Mouse (Mus musculus) heart, embryonic 15.5 days (tissue): Measurements from ENCODE around the gene Tnpo2. TPM values are rescaled to one million over a fixed set of nuclear protein-coding genes. Genes with fewer than 3 reads are reported as not detected.
"Not testable (repeated sequence)": the region's sequence is repeated elsewhere in the genome, so short reads cannot be mapped to it uniquely, and the experiment has no call there.

Experiments used
- ATAC-seq: fragments of 200-750 bp; cut with Nextera tagmentation; replicated peaks from 2 replicates; pipeline ENCODE4 v1.8.0; 2017; ENCODE audit warnings: low read depth, moderate TSS enrichment; ENCODE audit not compliant: insufficient number of reproducible peaks, insufficient read depth, low FRiP score
- H3K27ac ChIP-seq: fragments of 300-500 bp; sonication (generic); 2 replicates; pipeline ENCODE4 v1.5.1; 2015; ENCODE audit warnings: mild to moderate bottlenecking, inconsistent platforms
- H3K27me3 ChIP-seq: fragments of 300-500 bp; sonication (generic); 2 replicates; pipeline ENCODE4 v1.6.1; 2015; ENCODE audit warnings: inconsistent platforms
- H3K36me3 ChIP-seq: fragments of 300-500 bp; sonication (generic); 2 replicates; pipeline ENCODE4 v1.6.1; 2015; ENCODE audit warnings: mild to moderate bottlenecking, inconsistent platforms
- H3K4me1 ChIP-seq: fragments of 300-500 bp; sonication (generic); replicated peaks from 2 replicates; pipeline ENCODE4 v1.6.1; 2015; ENCODE audit warnings: inconsistent platforms
- H3K4me2 ChIP-seq: fragments of 300-500 bp; sonication (generic); 2 replicates; pipeline ENCODE4 v1.6.1; 2015; ENCODE audit warnings: inconsistent platforms, mild to moderate bottlenecking, moderate library complexity
- H3K4me3 ChIP-seq: fragments of 300-500 bp; sonication (generic); 2 replicates; pipeline ENCODE4 v1.5.1; 2015; ENCODE audit warnings: mild to moderate bottlenecking, inconsistent platforms
- H3K9ac ChIP-seq: fragments of 300-500 bp; sonication (generic); 2 replicates; pipeline ENCODE4 v1.6.1; 2015; ENCODE audit warnings: mild to moderate bottlenecking, inconsistent platforms
- H3K9me3 ChIP-seq: fragments of 300-500 bp; sonication (generic); replicated peaks from 2 replicates; pipeline ENCODE4 v1.6.1; 2016; ENCODE audit warnings: inconsistent platforms
- WGBS: fragments of 180-500 bp; shearing (Covaris S2); methylation state at CpG from one replicate; pipeline ENCODE4 v1.1.7; 2015; ENCODE audit warnings: mixed read lengths; 5-methylcytosine and 5-hydroxymethylcytosine counted together
- polyA plus RNA-seq: library from polyadenylated mRNA; unstranded; fragments of >200 nt; fragmentation: Nextera tagmentation; extraction: Ambion mirVana; gene quantifications from 2 replicates; pipeline ENCODE4 v1.2.1, GENCODE M21; 2015

The Tnpo2 gene
- polyA plus RNA-seq, 1 experiment from 2014 or later, result 17.7 TPM

GRCm38 (mm10) chr8:85074167-85074566 is 37.5 kb downstream of the Tnpo2 start:
- no peak overlapping the region for H3K4me2 ChIP-seq
- WGBS, result 83% methylated on average over 10 of the region's 10 CpGs
- no peak overlapping the region for H3K9ac ChIP-seq
- no peak overlapping the region for H3K4me3 ChIP-seq
- no peak for ATAC-seq
- H3K27me3 ChIP-seq, result no peaks in the 10 kb centered on the region
- H3K36me3 ChIP-seq, result peaks cover 36% of the 10 kb centered on the region
- peaks cover 16% of the 10 kb centered on the region for H3K4me1 ChIP-seq
- H3K9me3 ChIP-seq, result no peaks in the 10 kb centered on the region
- H3K27ac ChIP-seq, result no peak overlapping the region

GRCm38 (mm10) chr8:85074617-85075016 is 37.9 kb downstream of the Tnpo2 start:
- 89% methylated on average over 10 of the region's 10 CpGs for WGBS
- Histone ChIP-seq H3K4me2 (no peak overlapping the region), H3K9ac (no peak overlapping the region), H3K4me1 (peaks cover 20% of the 10 kb centered on the region), H3K9me3 (no peaks in the 10 kb centered on the region), H3K4me3 (no peak overlapping the region), H3K27me3 (no peaks in the 10 kb centered on the region), H3K27ac (no peak overlapping the region), H3K36me3 (peaks cover 36% of the 10 kb centered on the region)
- no peak for ATAC-seq

GRCm38 (mm10) chr8:85076001-85076400 is 39.3 kb downstream of the Tnpo2 start:
- WGBS, result 66% methylated on average over 9 of the region's 9 CpGs
- H3K4me2 ChIP-seq, result no peak overlapping the region
- no peak overlapping the region for H3K9ac ChIP-seq
- ATAC-seq, result no peak
- no peaks in the 10 kb centered on the region for H3K9me3 ChIP-seq
- peaks cover 36% of the 10 kb centered on the region for H3K36me3 ChIP-seq
- no peaks in the 10 kb centered on the region for H3K27me3 ChIP-seq
- peaks cover 25% of the 10 kb centered on the region for H3K4me1 ChIP-seq
- no peak overlapping the region for H3K4me3 ChIP-seq
- H3K27ac ChIP-seq, result no peak overlapping the region

GRCm38 (mm10) chr8:85076993-85077392 is 40.3 kb downstream of the Tnpo2 start:
- no peak overlapping the region for H3K4me2 ChIP-seq
- WGBS, result 0% methylated on average over 2 of the region's 2 CpGs
- H3K27ac ChIP-seq, result no peak overlapping the region
- no peak for ATAC-seq
- H3K36me3 ChIP-seq, result peaks cover 36% of the 10 kb centered on the region
- H3K27me3 ChIP-seq, result no peaks in the 10 kb centered on the region
- no peak overlapping the region for H3K4me3 ChIP-seq
- no peak overlapping the region for H3K9ac ChIP-seq
- peaks cover 32% of the 10 kb centered on the region for H3K4me1 ChIP-seq
- no peaks in the 10 kb centered on the region for H3K9me3 ChIP-seq

GRCm38 (mm10) chr8:85080214-85080531 is 43.5 kb downstream of the Tnpo2 start:
- Histone ChIP-seq H3K27me3 (no peaks in the 10 kb centered on the region), H3K9me3 (no peaks in the 10 kb centered on the region), H3K36me3 (peaks cover 24% of the 10 kb centered on the region), H3K4me1 (peaks cover 39% of the 10 kb centered on the region), H3K27ac (peak overlapping the region; percentile 85), H3K4me2 (peak overlapping the region; percentile 96), H3K9ac (peak overlapping the region; percentile 90), H3K4me3 (peak overlapping the region; percentile 88)
- whole genome bisulfite sequencing, result under 1% methylated on average over 25 of the region's 25 CpGs
- no peak for ATAC-seq

GRCm38 (mm10) chr8:85080532-85081215 is 44.0 kb downstream of the Tnpo2 start, which contains the start of gene Wdr83os:
Gene Wdr83os, plus strand, starts transcription at chr8:85080740.
- Histone ChIP-seq H3K27ac (peak within 1 kb of the TSS; percentile 85), H3K27me3 (no peaks in the 10 kb centered on the region), H3K9ac (peak within 1 kb of the TSS; percentile 90), H3K4me1 (peaks cover 39% of the 10 kb centered on the region), H3K36me3 (peaks cover 24% of the 10 kb centered on the region), H3K9me3 (no peaks in the 10 kb centered on the region), H3K4me3 (peak within 1 kb of the TSS; percentile 88), H3K4me2 (peak within 1 kb of the TSS; percentile 96)
- peak; percentile 14; the same call in 1 of the 2 replicates for ATAC-seq
- under 1% methylated on average over 30 of the region's 30 CpGs for WGBS

DNA sequence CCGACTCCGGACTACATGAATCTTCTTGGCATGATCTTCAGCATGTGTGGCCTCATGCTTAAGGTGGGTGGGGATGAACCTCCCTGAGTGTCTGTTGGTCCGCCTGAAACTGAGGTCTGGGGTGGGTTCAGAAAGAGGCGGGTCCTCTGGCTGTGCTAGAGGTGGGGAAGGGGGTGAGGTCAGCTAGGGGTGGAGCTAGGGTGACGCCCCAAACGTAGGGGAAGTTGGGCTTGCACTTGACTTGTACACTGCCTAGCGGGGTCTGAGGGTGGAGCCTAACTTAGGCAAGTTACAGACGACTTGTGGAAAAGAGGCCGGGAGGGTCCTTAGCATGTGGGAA is 44.5 kb downstream of the Tnpo2 start, which contains the start of gene Wdr83:
Gene Wdr83 (minus strand): TSS at position 91 of the 340 bp plus-strand sequence.
- under 1% methylated on average over 9 of the region's 9 CpGs for WGBS
- peak within 1 kb of the TSS; percentile 96 for H3K4me2 ChIP-seq
- peak within 1 kb of the TSS; percentile 85 for H3K27ac ChIP-seq
- H3K27me3 ChIP-seq, result no peaks in the 10 kb centered on the region
- ATAC-seq, result peak; percentile 45
- H3K36me3 ChIP-seq, result peaks cover 20% of the 10 kb centered on the region; the same call in 1 of the 2 replicates
- peak within 1 kb of the TSS; percentile 90 for H3K9ac ChIP-seq
- H3K4me3 ChIP-seq, result peak within 1 kb of the TSS; percentile 88
- H3K4me1 ChIP-seq, result peaks cover 39% of the 10 kb centered on the region
- no peaks in the 10 kb centered on the region for H3K9me3 ChIP-seq

- not testable (repeated sequence) for ATAC-seq, H3K27ac ChIP-seq, H3K9ac ChIP-seq, H3K9me3 ChIP-seq, H3K27me3 ChIP-seq, H3K4me2 ChIP-seq
- H3K4me3 ChIP-seq, result 0 out of 2 replicates have a peak overlapping the region, but pooled peaks have one; percentile 91
- peaks cover 39% of the 10 kb centered on the region for H3K4me1 ChIP-seq
- WGBS, result 77% methylated on average over 4 of the region's 4 CpGs
- H3K36me3 ChIP-seq, result peaks cover 21% of the 10 kb centered on the region; the same call in 1 of the 2 replicates
Measured at GRCm38 (mm10) chr8:85082169-85082568, 45.5 kb downstream of the Tnpo2 start.

GRCm38 (mm10) chr8:85083108-85083813 is 46.5 kb downstream of the Tnpo2 start, which contains the start of gene Man2b1:
Gene Man2b1, plus strand, starts transcription at chr8:85083270.
- Histone ChIP-seq H3K9me3 (no peaks in the 10 kb centered on the region), H3K9ac (peak within 1 kb of the TSS; percentile 81), H3K27me3 (no peaks in the 10 kb centered on the region), H3K4me3 (peak within 1 kb of the TSS; percentile 91), H3K4me2 (peak within 1 kb of the TSS; percentile 91), H3K4me1 (peaks cover 39% of the 10 kb centered on the region), H3K36me3 (peaks cover 22% of the 10 kb centered on the region; the same call in 1 of the 2 replicates), H3K27ac (peak within 1 kb of the TSS; percentile 65)
- under 1% methylated on average over 30 of the region's 30 CpGs for WGBS
- ATAC-seq, result peak; percentile 85

DNA sequence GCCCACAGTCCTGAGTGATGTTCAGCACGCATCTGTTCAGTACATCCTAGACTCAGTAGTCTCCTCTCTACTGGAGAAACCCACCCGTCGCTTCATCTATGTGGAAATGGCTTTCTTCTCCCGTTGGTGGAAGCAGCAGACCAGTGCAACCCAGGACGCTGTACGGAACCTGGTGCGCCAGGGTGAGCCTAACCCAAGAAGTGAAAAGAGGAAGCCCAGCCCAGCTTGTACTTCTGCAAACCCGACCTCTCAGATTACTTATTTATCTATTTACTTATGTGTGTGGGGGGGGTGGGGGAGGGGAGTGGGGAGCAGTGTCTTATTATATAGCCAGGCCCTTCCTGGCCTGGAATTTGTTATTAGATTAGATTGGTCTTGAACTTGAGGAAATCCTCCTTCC is 47.9 kb downstream of the Tnpo2 start:
- Histone ChIP-seq H3K27ac (no peak overlapping the region), H3K4me2 (no peak overlapping the region), H3K27me3 (no peaks in the 10 kb centered on the region), H3K4me1 (peaks cover 32% of the 10 kb centered on the region), H3K4me3 (no peak overlapping the region), H3K9ac (no peak overlapping the region), H3K36me3 (peaks cover 23% of the 10 kb centered on the region; the same call in 1 of the 2 replicates), H3K9me3 (no peaks in the 10 kb centered on the region)
- ATAC-seq, result no peak
- 79% methylated on average over 8 of the region's 8 CpGs for WGBS

DNA sequence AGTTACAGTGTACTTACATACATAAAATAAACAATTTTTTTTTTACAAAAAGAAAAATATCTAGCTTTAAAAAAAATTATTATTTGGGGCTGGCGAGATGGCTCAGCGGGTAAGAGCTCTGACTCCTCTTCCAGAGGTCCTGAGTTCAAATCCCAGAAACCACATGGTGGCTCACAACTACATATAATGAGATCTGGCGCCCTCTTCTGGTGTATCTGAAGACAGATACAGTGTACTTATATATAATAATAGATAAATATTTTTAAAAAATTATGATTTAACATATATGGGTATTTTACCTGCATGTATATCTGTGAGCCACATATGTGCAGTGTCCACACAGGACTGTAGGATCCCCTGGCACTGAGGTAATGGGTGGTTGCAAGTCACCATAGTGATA is 49.5 kb downstream of the Tnpo2 start:
- WGBS, result 76% methylated on average over 3 of the region's 3 CpGs
- no peak for ATAC-seq
- H3K4me1 ChIP-seq, result peaks cover 24% of the 10 kb centered on the region
- H3K27ac ChIP-seq, result no peak overlapping the region
- H3K4me2 ChIP-seq, result no peak overlapping the region
- H3K9ac ChIP-seq, result no peak overlapping the region
- H3K36me3 ChIP-seq, result peaks cover 23% of the 10 kb centered on the region; the same call in 1 of the 2 replicates
- no peaks in the 10 kb centered on the region for H3K9me3 ChIP-seq
- no peaks in the 10 kb centered on the region for H3K27me3 ChIP-seq
- no peak overlapping the region for H3K4me3 ChIP-seq
